Mouse (Mus musculus): Measurements from ENCODE around the gene Zbtb6.

Gene Zbtb6

DNA sequence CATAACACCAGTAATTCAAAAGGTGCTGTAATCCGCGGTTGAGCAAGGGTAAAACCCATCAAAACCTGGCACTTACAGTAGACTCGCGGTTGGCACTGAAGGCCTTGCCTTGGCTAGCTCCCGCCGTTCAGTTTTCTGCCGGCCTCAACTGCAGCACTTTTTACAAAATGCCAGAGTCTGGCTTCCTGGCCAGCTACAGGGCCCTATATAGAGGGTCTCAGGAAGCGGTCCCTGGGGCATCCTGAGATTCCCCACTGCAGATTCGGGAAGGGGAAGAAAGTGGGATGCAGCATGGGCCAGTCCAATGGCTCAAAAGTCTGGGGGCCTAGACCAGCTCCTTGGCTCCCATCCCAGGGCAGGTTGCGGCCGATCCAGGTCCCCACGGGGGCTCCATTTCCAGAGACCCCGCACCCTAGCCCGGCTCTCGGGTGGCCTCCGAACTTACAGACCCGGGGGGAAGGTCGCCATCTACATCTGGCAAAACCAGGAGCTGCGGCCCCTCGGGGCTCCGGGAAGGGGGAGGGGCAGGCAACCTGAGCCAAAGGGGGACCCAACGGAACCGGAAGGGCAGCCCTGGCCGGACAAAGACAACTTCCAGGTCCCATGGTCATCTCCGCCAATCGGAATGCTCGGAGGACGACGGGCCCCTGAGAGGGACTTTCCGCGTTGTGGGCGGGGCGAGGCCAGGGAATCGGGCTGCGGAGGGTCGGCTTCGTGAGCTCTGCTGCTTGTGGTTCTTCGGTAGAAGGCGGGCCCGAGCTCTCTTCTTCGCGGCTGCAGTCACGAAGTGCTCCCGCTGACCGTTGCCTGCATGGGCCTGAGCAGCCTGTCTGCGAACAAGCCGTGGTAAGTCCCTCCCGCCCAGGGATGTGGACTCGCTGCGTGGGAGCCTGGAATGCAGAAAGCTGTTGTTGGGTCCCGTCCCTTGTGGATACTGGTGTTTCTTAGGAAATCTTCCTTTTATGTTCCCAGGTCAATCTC, at the start of gene Zbtb6, which contains the start of the genes Zbtb26 and Rabgap1:
Gene Zbtb6 (minus strand): TSS at position 561 of the 981 bp plus-strand sequence.
Gene Zbtb26 (minus strand): TSS at position 525 of the 981 bp plus-strand sequence.
Gene Rabgap1 (plus strand): TSS at position 669 of the 981 bp plus-strand sequence.
- peak; percentile 96 for DNase-seq (ENCODE audit: extremely low spot score)

- DNase-seq (ENCODE audit: extremely low spot score), result no peak
Measured at GRCm38 (mm10) chr2:37488956-37489355, 46.0 kb upstream of the Zbtb6 start.

DNA sequence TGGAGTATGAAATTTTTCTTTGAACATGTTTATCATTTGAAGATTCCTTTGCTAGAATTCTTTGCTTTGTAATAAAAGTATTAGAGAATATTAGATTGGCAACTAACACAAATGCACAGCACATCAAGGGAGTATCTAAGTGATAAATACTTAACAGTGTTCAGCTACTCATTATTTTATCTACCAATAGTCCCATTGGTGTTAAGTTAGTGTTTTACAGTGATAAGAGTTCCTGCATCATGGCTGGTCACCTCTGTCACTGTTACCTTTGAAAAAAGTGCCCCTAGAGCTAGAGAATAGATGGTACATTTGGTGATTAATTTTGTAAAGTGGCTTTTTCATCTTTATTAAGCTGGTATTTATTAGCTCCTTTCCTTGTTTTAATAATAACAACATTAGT, 43.4 kb upstream of the Zbtb6 start:
- DNase-seq (ENCODE audit: extremely low spot score), result no peak

DNA sequence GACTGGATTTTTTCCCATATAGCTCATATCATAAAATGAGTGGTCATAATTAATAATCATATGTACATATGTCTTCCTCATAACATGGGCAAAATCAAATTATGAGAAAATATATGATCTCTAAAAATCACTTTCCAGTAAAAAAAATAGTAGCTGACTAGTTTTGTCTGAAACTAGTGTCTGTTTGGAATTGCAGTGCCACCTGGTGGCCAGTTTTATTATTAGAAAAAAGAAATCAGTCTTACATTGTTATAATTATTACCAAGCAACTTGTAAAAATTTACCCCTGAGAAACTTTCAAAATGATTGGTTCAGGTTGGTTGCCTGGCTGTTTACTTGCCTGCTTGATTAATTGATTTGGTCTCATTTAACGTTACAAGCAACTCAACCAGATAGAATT, 42.4 kb upstream of the Zbtb6 start:
- DNase-seq (ENCODE audit: extremely low spot score), result peak; percentile 48

GRCm38 (mm10) chr2:37484165-37484564, 41.2 kb upstream of the Zbtb6 start:
- no peak for DNase-seq (ENCODE audit: extremely low spot score)

GRCm38 (mm10) chr2:37480039-37480438, 37.1 kb upstream of the Zbtb6 start:
- DNase-seq (ENCODE audit: extremely low spot score), result no peak

DNA sequence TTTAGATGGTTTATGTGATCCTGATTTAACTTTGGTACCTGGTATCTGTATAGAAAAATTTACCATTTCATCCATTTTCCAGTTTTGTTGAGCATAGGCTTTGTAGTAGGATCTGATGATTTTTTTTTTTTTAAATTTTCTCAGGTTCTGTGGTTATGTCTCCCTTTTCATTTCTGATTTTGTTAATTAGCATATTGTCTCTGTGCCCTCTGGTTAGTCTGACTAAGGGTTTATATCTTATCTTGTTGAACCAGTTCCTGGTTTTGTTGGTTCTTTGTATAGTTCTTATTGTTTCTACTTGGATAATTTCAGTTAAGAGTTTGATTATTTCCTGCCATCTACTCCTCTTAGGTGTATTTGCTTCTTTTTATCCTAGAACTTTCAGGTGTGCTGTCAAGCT, 36.6 kb upstream of the Zbtb6 start:
- no peak for DNase-seq (ENCODE audit: extremely low spot score)

DNA sequence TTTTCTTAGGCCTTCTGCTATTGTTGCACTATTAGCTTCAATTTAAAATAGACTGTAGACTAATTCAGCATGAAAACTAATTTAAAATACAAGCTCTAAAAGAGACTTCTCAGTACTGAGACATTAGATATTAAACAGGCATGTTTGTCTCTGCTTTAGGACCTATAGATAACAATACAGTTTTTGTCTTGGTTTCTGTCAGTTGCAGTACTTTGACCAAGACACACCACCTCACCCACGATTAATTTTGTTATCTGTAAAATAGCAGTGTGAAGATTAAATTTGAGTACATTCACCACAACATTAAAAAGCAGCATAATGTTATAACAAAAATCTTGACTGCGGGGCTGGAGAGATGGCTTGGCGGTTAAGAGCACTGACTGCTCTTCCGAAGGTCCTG, 23.3 kb upstream of the Zbtb6 start:
- DNase-seq (ENCODE audit: extremely low spot score), result no peak

GRCm38 (mm10) chr2:37460707-37461106, 17.7 kb upstream of the Zbtb6 start:
- no peak for DNase-seq (ENCODE audit: extremely low spot score)

DNA sequence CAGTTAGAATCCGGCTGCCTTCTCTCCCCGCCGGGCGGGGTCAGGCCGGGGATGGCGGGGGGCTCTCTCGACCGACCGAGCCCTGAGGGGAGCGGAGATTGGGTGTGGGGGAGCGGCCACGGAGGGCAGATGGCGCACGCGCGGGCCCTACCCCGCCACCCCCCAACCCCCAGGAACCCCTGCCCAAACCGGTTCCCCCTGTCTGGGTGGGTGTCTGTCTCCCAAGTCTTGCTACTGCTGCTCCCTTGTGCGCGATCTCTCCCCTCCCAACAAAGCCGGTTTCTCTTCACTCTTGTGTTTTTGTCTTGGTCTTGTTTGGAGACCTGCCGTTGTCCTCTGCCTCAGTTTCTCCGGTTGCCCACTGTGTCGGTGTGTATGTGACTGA, 9.4 kb upstream of the Zbtb6 start:
- no peak for DNase-seq (ENCODE audit: extremely low spot score)

- DNase-seq (ENCODE audit: extremely low spot score), result peak; percentile 92
Measured at GRCm38 (mm10) chr2:37451667-37452375, 8.8 kb upstream of the Zbtb6 start.

DNA sequence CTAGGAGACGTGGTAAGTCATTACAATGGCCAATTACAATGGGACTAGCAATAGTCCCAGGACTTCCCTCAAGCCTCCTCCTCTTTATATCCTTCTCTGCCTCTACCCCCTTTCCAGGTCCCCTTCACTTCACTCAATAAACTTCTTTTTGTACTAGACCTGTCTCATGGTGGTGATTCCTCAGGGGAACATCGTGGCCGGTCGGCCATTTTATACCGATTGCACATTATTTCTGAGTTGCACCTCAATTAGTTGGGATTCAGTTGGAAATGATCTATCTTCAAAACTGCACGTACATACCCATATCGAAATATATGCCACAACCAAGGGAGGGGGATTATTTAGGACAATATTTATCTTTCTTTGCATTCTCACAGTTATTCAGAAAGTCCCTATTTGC, 11.4 kb downstream of the Zbtb6 start:
- DNase-seq (ENCODE audit: extremely low spot score), result no peak

DNA sequence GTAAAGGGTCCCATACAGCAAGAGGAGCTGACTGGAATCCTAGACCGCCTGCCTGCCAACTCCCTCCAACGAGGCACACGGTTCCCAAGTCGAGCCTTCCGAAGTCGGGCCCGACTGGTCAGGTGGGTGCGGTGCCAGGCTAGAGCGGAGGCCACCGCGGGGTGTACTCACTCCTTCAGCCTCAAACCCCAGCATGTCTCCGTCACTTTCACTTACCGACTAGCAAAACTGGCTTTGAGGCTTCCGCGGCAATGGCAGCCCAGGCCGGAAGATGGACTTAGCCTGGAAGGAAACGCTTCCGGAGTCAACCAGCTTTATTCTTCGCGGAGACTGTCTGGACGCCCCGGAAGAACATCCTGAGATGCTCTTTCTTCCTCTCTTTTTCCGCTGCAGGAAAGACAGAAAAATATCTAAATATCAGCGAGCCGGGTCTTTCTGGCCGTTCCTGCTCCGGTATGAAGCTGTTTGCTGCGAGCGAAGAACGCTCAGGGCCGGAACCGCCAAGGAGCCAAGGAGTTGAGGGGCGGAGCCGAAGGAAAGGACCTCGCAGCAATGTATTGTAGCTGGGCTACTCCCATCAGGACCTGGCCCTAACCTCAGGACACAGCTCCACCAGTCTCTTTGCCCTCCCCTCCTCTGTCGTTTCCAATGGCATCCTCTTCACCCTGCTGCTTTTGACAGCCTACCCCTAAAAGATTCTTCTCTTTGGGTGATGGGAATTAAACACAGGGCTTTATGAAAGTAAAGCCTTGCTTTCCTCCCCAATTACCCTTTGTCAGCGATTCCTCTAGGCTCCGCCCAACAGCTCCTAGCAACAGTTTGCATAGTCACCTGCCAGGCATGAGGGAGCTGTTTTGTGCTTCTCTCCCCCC, 12.1 kb downstream of the Zbtb6 start:
- DNase-seq (ENCODE audit: extremely low spot score), result peak; percentile 89

- DNase-seq (ENCODE audit: extremely low spot score), result no peak
Measured at GRCm38 (mm10) chr2:37423671-37424070, 19.3 kb downstream of the Zbtb6 start.

- peak; percentile 94 for DNase-seq (ENCODE audit: extremely low spot score)
Measured at GRCm38 (mm10) chr2:37422306-37423304, 20.4 kb downstream of the Zbtb6 start, which contains the start of gene Rc3h2. Gene Rc3h2, minus strand, starts transcription at chr2:37422903.

DNA sequence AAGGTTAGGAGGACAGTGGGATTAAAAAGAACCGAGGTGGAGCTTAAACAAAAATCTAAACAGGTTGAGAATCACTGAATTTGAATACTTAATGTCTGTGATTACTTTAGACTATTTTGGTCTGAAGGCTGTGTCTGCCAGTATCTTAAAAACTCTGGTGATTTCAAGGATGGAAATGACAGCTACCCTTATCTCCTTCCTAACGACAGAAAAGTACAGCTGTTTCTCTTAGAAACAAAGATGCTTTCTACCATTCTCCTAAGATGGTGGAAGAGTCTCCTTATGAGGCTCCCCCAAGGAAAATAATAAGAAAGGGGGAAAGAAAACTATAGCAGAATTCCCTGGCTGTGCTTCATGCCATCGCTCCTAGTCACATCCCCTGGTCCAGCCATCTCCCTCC, 21.1 kb downstream of the Zbtb6 start:
- DNase-seq (ENCODE audit: extremely low spot score), result no peak

DNA sequence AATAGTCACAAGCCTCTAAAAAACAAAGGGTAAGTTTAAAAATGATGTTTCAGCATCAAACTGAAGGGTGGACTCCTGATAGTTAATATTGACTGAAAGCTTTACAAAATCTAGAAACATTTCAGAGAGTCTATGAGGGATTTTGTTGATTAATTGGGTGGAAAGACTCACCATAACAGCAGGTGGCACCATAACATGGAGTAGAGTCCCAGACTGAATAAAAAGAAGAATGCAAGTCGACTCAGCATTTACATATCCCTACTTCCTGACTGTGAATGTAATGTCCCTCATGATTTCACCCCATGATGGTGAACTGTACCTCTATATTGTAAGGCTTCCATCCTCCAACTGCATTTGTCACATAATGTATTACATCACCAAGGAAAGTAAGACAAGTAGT, 47.4 kb downstream of the Zbtb6 start:
- no peak for DNase-seq (ENCODE audit: extremely low spot score)

- DNase-seq (ENCODE audit: extremely low spot score), result no peak
Measured at GRCm38 (mm10) chr2:37382921-37383320, 60.0 kb downstream of the Zbtb6 start.

DNA sequence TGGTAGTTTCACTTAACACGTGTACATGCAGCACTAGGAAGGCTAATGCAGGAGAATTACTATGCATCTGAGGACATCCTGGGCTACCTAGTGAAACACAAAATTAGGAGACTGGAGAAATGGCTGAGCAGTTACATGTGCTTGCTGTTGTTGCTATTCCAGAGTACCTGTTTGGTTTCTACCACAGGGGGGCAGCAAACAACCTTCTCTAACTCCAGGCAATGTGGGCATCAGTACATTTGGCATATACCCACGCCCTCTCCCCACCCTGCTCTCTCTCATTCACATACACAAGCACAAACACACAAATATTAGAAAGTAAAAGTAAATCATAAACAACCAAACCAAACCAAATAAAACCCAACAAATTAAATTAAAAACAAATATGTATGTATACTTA, 62.8 kb downstream of the Zbtb6 start:
- DNase-seq (ENCODE audit: extremely low spot score), result peak; percentile 38

- DNase-seq (ENCODE audit: extremely low spot score), result no peak
Measured at GRCm38 (mm10) chr2:37376018-37376417, 67.0 kb downstream of the Zbtb6 start.
